Mouse (Mus musculus): ENCODE results near the gene Nt5c2.

Gene Nt5c2

DNA sequence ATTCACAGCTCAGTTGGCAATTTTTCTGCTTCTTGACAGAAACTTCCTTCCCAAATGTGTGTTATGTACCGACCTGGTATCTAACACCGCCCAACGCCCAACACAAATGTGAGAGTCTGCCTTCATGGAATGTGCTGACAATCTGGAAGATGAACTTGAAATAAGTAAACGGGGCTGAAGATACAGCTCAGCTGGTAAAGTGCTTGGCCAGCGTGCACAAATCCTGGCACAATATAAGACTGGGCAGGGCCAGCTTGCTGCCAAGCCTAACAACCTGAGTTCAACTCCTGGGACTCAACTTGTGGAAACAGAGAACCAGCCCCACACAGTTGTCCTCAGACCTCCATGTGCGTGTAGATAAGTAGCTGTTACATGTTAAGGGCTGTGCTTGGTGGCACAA lies 48.6 kb downstream of the Nt5c2 start:
- ATAC-seq (ENCODE audit: low TSS enrichment): no peak

DNA sequence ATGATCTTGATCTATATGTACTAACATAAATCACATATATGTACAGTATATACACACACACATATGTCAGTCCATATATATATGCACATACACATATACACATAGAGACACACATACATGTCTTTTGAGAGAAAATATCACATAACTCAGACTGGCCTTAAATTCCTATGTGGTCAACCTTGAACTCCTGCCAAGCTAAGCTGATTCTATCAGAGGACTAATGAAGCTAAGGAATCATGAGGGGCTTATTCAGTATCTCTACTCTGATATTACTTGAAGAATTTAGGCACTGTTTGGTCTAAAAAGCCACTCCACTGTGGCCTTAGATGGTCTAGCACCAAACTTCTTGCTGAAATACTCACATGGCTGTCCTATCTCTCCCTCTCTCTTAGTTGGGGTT lies 49.5 kb downstream of the Nt5c2 start:
- no peak for ATAC-seq (ENCODE audit: low TSS enrichment)

GRCm38 (mm10) chr19:46964353-46964752 lies 50.6 kb downstream of the Nt5c2 start:
- ATAC-seq (ENCODE audit: low TSS enrichment): no peak

DNA sequence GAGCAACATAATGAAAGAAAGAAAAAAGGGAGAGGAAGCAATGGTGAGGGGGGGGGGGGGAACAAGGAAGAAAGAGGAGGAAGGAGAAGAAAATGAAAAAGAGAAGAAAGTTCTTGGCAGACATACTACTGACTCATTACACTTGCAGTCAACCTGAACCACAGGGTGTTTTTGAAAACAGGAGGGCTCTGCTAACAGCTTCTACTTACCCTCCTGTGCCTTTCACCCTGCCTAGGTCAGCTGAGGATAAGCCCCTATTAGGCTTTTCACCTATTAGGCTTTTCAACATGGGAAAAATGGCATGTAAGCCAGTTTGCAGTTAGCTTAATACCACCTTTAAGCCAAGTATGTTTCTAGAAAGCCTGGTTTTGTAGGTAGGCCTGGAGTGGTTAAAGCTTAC lies 51.5 kb downstream of the Nt5c2 start:
- no peak for ATAC-seq (ENCODE audit: low TSS enrichment)

GRCm38 (mm10) chr19:46962841-46963240 lies 52.1 kb downstream of the Nt5c2 start:
- no peak for ATAC-seq (ENCODE audit: low TSS enrichment)

- peak; percentile 48 for ATAC-seq (ENCODE audit: low TSS enrichment)
Observed at GRCm38 (mm10) chr19:46962171-46962772, 52.7 kb downstream of the Nt5c2 start.

DNA sequence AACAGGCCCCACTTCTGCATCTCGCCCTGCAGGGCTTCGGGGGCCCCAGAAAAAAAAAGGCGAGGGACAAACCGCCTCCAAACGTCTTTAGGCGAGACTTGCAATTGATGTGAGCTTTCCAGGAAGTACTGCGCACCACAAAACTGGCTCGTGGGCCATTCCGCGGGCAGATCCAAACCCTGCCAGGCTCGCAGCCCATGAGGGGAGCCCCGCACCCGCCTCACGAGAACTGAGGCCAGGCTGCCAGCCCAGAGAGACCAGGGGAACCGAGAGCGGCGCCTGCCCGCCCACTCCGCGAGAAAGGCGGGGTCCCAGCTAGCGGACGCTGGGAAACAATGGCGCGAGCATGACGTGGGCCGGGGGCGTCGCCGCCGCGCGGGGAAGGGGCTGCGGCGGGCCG lies 53.3 kb downstream of the Nt5c2 start:
- peak; percentile 70 for ATAC-seq (ENCODE audit: low TSS enrichment)

- no peak; the same call in 1 of the 2 replicates for ATAC-seq (ENCODE audit: low TSS enrichment)
Observed at GRCm38 (mm10) chr19:46961047-46961651, 53.8 kb downstream of the Nt5c2 start.

- peak; percentile 32; the same call in 1 of the 2 replicates for ATAC-seq (ENCODE audit: low TSS enrichment)
Observed at GRCm38 (mm10) chr19:46960101-46961046, 54.6 kb downstream of the Nt5c2 start.

DNA sequence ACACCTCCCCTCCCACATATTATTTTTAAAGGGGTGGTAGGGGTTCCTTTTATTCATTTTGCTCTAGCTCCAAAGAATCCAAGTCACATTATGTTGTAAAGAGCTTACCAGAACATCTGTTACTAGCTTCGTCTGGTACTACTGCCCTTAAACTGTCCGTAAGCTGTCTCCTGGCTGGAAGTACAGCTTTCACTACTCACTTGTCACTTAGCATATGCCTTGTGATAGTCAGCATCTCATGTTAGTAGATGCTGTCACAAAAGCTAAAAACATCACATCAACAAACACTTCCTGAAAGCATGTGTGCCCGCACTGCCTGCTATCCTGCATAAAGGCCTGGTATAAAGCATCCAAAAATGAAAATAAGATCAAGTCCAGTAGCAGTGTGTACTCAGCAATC lies 55.4 kb downstream of the Nt5c2 start:
- no peak for ATAC-seq (ENCODE audit: low TSS enrichment)

DNA sequence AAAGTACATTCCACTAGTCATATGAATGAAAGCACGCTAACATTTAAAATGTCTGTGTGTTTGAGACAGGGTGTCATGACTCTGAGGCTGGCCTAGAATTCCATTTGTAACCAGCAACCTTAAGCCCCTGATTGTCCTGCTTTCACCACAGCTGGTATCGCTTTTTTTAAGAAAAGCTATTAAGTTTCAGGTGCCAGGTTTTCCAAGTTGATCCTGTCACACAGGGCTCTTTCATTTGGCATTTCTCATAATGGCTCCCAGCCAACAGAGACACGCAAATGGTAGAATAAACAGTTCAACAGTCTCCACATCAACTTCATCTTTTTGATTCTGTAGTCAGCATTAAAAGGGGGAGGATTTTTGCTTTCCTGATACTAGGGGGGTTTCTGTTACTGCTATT lies 56.4 kb downstream of the Nt5c2 start:
- ATAC-seq (ENCODE audit: low TSS enrichment): no peak

GRCm38 (mm10) chr19:46957971-46958370 lies 57.0 kb downstream of the Nt5c2 start:
- ATAC-seq (ENCODE audit: low TSS enrichment): no peak

GRCm38 (mm10) chr19:46957001-46957400 lies 58.0 kb downstream of the Nt5c2 start:
- no peak for ATAC-seq (ENCODE audit: low TSS enrichment)

DNA sequence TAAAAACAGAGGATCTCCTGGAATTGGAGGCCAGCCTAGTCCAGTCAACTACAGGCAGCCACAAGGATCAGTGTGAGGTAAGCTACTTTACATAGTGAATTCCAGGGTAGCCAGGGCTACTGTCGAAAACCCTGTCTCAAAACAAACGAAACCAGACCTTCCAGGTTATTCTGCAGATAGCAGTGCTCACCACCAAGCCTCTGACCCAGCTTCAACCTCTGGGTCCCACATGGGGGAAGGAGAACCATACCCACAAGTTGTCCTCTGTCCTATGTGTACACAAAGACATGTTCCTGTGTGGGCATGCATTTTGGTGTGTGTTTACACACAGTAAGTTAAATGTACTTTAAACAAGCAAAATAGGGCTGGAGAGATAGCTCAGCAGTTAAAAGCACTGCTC lies 58.5 kb downstream of the Nt5c2 start:
- ATAC-seq (ENCODE audit: low TSS enrichment): no peak

- peak; percentile 76 for ATAC-seq (ENCODE audit: low TSS enrichment)
Observed at GRCm38 (mm10) chr19:46955630-46956029, 59.3 kb downstream of the Nt5c2 start.

DNA sequence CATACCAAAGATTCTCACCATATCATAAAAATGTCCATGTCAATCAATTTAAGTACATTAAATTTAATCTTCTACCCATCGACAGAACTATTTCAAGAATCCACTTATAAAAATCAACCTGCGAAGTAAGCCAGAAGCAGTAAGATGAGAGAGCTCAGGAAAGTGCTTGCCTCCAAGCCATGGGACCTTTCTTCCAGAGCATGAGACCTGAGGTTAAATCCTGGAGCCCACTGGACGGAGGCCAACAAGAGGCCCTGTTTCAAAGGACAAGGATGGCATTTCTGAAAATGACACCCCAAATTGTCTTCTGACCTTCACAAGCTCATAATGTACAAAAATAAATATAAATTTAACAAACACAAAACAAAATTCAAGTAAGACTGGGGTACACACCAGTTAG lies 61.4 kb downstream of the Nt5c2 start:
- no peak for ATAC-seq (ENCODE audit: low TSS enrichment)

DNA sequence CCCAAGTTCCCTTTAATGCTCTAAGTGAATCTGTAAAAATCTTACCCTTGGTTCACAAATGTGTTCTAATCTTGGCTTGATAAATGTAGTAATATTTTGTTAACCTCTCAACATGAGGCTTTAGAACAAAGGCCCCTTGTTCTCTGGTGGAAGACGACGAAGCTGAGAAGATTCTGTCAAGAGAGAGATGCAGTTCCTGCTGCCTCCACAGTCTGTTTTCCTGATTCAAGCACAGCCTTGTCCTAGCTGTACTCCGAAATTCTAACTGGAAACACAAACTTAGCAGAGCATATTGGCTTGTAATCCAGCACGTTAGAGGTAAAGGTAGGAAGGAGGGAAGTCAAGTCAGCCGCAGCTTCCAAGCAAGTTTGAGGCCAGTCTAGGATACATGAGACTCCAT lies 62.0 kb downstream of the Nt5c2 start:
- no peak for ATAC-seq (ENCODE audit: low TSS enrichment)

DNA sequence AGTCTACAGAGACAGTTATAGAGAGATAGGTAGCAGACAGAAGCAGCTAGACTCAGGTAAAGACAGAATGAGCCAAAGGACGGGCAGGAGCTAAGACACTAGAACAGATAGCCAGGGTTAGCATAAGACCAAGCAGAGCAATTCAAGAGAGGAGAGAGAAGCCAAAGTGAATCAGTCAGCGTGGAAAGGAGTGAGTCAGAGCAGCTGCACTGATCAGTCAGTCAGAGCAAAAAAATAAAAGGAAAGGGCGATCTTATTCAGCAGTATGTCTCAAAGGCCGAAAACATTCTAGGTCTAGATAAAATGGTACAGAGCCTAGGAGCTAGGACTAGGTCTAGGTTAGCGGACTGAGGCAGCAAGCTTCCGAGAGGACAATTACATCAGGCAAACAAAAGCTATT lies 70.6 kb downstream of the Nt5c2 start:
- no peak for ATAC-seq (ENCODE audit: low TSS enrichment)

GRCm38 (mm10) chr19:46937173-46937572 lies 77.8 kb downstream of the Nt5c2 start:
- ATAC-seq (ENCODE audit: low TSS enrichment): 0 out of 2 replicates have a peak, but pooled peaks have one; percentile 27

- peak; percentile 41; the same call in 1 of the 2 replicates for ATAC-seq (ENCODE audit: low TSS enrichment)
Observed at GRCm38 (mm10) chr19:46934025-46934424, 80.9 kb downstream of the Nt5c2 start.

DNA sequence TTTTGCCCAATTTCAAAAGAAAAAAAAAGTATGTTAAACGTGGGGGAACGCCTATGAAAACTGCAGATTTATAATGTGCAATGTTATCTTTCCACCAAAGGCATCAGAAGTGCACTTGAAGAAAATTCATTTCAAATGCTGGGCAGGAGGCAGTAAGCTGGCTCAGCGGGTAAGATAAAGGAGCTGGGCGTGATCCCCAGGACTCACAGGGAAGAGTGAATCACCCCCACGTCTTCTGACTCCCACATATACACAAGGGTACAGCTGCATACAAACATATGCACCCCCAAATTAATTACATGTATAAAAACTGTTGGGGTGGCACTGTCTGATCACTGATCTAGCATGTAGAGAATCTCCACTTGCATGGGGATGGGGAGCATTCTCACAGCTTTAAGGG lies 82.3 kb downstream of the Nt5c2 start:
- no peak for ATAC-seq (ENCODE audit: low TSS enrichment)

DNA sequence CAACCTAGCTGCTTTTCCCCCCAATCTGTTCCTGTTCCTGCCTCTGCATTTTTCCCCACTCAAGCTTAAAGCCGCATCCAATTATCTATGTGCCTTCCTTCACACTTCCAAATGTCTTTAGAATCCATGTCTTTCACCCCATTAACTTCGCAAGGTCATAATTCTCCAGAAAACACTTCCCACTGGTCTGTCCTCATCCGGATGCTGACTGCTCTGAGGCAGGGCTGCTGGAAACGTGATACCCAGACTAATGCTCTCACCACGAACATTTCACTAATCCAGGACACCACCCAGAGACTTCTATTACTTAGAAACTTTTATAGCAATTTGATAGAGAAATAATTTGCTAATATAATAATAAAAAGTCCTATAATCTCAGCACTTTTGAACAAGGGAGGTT lies 84.9 kb downstream of the Nt5c2 start:
- no peak for ATAC-seq (ENCODE audit: low TSS enrichment)

Measured in frontal cortex, adult (tissue).